Mouse (Mus musculus): Measurements from ENCODE around the gene Tox2.

Tox2 gene

DNA sequence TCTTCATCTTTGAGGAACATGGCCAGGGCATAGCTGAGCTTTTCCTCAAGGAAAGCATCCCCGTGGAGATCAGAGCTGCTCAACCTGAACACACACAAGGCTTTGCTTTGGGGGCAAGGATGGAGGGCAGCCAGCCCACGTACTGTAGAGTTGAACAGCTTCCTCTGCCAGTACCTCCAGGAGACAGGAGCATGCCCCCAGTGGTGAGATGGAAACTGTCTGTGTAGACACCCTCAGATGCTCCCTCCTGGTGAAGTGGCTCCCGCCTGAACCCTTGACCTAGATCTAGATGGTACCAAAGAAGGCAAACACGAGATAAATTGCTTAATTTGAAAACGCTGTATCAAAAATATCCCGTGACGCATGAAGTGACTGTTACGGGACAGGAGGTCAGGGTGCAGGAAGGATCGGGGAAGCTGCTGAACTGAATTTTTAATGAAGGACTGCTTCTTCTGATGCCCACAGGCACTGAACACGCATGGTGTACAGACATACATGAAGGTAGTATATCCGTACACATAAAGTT lies 107.3 kb downstream of the Tox2 start:
- in situ Hi-C loops (cut with MseI, MboI): no loop called here

DNA sequence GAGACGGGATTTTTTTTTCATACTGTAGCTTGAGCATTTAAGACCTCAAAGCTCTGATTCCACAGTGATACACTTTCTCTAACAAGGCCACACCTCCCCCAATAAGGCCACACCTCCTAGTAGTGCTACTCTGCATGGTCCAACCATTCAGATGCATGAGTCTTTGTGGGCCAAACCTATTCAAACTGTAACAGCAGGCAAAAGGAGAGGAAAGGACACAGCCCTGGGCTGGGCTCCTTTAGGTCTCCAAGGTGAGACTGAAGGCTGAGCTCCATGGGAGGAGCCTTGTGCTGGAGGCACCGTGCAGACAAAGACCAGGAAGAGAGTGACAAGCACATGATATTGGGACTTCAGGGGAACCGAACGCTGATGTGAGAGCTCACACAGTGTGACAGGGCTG lies 114.4 kb downstream of the Tox2 start:
- in situ Hi-C loops (cut with MseI, MboI): no loop called here

DNA sequence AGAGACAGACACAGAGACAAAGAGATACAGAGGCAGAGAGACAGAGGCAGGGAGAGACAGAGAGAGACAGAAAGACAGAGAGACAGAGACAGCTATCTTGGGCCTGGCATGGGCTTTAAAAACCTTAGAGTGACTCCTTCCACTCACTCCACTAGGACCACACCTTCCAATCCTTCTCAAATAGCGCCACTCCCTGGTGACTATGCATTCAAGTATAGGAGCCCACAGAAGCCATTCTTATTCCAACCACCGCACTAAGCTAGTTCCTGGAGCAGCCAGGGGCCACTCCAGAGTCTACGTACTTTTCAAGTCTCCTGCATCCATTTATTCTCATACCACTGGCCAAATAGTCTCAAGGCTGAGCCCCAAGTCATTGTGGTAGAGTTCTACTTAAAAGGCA lies 115.9 kb downstream of the Tox2 start:
- in situ Hi-C loops (cut with MseI, MboI): no loop called here

DNA sequence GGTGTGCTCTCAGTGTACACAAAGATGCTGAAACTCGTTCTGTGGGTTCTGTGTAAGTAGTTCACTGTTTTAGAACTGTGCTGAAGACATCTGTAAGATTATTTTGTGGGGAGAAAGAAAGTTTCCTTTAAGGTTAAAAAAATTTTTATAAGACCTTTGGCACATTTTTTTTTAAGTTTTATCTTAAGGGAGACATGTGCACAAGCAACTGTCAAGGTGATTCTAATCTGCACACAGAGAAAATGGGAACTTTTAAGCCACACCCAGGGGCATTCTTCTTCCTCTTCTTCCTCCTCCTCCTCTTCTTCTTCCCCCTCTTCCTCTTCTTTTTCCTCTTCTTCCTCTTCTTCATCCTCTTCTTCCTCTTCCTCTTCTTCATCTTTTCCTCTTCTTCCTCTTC lies 120.2 kb downstream of the Tox2 start:
- in situ Hi-C loops (cut with MseI, MboI): no loop called here

DNA sequence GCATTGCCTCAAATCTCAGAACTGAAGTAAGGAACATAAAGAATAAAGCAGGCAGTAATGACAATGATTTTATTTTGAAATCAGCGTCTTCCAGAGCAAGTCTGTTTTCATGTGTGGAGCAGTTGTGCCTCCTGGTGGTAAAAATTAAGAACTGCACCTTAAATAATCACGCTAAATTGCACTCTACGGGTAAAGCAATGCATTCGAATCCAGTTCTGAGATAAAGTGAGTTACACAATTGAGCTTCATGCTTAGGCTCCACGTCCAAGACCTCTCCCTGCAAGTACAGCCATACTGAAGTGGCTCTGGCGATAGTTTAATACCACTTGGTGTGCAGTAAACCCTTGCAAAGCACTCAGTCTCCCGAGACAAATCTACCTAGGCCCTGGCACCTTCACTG lies 127.8 kb downstream of the Tox2 start:
- in situ Hi-C loops (cut with MseI, MboI): loop anchor here (5.0 kb wide), 1 partner anchor 228 kb away; no protein-coding TSS in a partner anchor

DNA sequence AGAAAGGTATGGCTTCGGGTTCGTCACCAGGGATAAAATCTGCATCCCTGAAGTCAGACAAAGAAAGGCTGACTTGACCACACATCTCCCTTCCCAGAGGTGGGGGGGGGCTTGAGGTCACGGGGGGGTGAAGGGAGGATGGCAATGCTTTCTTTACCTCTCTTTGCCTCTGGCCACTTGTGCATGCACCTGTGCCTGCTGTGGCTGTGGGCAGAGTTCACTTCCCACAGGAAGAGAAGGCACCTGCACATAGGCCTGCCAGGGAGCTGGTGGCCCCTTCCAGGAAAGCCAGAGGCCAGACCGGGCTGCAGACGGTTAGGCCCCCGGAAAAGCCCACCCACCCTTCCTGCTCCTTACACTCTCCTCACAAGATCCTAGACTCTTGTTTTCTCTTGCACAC lies 128.5 kb downstream of the Tox2 start:
- in situ Hi-C loops (cut with MseI, MboI): loop anchor here (5.0 kb wide), 1 partner anchor 229 kb away; no protein-coding TSS in a partner anchor

DNA sequence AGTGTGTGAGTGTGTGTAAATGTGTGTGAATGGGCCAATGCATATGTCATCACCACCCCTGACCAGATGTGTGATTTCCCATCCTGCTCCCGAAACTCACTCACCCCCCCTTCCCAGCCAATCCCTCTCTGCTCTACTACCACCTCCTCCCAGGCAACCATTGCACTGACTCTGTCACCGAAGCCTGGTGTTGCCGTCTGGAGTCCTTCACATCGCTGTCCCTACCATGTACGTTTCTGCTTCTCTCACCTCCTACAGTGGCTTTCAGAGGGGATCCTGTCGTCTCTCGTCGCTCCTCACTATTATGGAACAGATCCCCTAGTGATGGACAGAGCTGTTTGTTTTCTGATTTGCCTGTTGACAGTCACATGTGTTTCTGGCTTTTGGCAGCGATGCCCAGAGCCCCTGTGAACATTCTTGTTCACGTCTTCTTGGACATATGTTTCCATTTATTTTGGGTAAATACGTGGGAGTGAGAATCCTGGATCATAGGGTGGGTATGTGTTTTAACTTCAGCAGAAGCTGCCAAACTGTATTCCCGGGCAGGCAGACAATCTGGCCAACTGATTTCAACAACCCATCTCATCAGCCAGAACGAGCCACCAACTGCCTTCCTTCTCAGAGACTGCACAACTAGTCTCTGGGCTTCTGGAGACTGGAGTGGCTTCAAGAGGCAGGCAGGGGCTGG lies 129.6 kb downstream of the Tox2 start:
- in situ Hi-C loops (cut with MseI, MboI): loop anchor here (5.0 kb wide), 1 partner anchor 230 kb away; no protein-coding TSS in a partner anchor

DNA sequence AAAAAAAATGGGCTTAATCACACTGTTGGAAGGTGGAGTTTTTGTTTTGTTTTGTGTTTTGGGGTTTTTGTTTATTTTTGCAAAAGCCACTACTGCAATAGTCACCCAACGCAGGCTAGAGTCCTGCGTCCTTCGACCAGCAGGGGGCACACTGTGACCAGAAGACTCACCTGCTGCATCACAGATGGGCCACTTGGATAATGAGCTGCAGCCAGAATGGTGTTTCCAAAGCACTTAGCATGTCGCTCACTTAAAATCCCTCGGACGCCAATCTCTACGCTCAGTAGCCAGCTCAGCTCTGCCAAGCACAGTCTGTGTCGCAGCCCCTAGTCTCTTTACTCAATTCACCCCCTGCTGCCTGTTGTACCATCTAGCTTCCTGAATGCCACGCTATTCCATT lies 137.3 kb downstream of the Tox2 start:
- in situ Hi-C loops (cut with MseI, MboI): loop anchor here (5.0 kb wide), 1 partner anchor 62 kb away; no protein-coding TSS in a partner anchor

DNA sequence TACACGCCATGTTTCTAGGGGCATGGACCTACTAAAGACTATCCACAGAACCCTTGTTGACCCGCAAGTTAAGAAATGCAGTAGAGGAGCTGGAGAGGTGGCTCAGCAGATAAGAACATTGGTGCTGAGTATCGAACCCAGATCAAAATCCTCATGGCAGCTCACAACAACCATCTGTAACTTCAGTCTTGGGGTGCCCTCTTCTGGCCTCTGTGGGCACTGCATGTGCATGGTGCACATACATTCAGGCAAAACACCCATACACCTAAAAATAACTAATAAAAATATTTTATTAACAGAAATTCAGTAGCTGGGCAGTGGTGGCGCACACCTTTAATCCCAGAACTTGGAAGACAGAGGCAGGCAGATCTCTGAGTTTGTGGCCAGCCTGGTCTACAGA lies 140.7 kb downstream of the Tox2 start:
- in situ Hi-C loops (cut with MseI, MboI): loop anchor here (5.0 kb wide), 1 partner anchor 59 kb away; no protein-coding TSS in a partner anchor

DNA sequence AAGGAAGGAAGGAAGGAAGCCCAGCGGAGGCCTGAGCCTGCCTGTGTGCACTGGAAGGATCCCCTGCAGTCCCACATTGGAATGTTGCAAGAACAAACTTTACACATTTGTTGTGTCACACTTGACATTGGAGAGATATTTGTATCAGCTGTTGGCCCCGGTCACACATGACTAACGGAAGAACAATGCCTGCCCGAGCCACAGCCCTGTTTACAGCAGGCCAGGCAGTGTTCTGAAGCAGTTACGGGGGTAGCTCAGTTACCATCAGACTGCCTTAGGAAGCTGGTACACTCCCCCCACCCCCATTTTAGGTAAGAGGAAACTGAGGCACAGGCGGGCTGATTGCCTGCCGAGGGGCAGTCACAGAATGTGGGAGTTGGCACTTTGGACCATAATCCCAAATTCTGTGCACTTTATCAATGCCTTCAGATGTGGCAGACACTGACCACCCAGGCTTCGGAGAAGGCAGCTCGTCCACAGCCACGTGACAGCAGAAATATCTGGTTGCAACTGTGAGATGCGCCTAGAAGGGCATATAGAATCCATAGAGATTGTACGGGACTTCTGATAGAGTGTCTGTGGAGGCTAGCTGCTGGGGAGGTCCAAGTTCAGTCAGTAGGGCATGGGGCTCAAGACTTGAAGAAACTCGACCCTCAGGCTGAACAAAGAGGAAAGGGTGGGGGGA lies 142.2 kb downstream of the Tox2 start:
- in situ Hi-C loops (cut with MseI, MboI): loop anchor here (5.0 kb wide), 1 partner anchor 57 kb away; no protein-coding TSS in a partner anchor

DNA sequence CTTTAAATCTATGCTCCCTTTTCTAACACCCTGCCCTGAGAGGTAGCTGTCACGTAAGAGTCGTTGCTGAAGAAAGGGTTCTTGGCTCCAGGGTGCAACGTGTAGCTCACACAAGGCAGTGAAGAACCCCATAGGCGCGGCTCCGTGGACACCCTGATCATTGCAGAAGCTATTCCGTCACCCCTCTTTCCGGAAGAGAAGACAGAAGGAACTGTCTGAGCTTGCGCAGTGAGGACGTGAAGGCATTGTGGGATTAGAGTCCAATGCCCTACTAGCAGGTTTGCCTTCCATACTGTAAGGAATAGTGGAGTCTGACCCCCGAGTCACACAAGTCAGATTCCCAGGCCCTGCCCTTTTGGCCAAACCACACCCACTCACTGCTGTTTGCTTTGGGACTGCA lies 143.6 kb downstream of the Tox2 start:
- in situ Hi-C loops (cut with MseI, MboI): no loop called here

DNA sequence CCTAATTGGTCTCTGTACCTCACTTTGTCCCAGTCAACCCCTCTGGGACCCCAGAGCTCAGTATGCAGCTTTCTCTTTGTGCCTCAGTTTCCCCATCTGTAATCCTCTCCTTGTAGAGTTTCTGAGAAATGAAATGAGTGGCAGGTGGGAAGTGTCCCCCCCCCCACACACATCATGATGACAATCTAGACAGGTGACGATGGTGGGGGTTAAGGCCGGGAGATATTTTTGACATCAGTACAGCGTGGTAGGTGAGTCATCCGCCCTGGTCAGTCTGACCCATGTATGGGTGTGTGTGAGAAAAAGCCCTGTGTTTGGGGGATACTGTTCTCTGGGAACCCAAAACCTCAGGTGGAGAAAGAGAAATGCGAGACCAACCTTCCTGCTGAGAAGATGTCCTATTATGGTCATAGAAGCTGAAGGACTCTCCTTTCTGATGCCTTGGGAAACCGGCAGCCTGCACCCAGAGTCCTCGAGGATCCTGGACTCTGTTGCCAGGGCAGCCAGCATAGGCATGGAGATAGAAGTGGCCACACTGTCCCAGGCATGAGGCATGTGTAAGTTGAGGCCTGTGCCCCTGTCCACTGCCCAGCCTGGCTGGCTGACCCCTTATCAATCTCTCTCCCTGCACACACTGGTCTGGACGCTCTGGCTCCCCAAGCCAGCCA lies 144.7 kb downstream of the Tox2 start:
- in situ Hi-C loops (cut with MseI, MboI): no loop called here

DNA sequence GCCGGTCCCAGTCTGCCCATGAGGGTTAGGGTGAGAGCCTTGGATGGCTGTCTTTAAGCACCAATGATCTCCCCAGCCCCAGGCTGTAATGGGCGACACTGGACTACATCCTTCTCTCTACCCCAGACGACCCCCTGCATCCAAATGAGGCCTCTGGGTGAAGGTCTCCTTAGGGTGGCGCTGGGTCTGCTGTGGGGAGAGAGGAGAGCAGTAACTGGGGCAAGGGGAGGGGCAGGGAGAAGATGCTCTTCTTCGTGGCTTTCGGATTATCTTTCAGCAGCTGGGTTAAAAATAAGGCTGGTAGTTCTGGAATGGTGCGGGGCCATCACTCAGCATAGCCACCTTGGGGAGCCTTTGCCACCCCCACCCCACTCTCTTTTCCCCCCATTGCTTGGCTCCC lies 145.8 kb downstream of the Tox2 start:
- in situ Hi-C loops (cut with MseI, MboI): no loop called here

DNA sequence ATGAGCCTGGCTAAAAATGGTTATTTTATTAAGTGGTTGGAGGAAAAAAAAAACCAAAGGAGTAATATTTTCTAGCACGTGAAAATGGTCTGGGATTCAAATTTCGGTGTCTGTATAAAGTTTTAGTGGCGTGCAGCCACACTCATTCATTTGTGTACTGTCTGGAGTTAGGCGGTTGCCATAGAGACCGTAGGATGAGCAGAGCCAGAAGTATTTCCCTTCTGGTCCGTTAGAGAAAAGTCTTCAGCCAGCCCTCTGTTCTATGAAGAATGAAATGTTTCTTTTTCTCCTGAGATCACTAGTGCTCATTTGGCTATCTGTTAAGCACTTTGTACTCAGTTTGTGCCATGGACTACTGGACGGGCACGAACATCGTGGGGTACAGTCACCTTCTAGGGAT lies 146.5 kb downstream of the Tox2 start:
- in situ Hi-C loops (cut with MseI, MboI): no loop called here

DNA sequence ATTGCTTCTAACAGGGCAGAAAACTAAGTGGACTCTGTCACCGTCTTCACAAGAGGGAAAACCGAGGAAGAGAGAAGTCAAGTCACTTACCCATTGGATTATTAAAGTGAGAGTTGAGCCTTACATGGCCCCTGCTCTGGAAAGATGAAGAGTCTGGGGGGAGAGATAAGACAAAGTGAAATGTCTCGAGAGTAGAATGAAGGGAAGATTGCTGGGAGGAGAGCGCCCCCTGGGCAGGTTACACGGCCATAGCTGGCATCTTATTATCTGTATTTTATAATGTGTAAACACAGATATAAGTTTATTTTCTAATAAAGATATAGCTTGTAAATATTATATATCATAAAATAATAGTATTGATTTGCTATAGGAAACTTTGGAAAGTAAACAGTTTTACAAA lies 147.5 kb downstream of the Tox2 start:
- in situ Hi-C loops (cut with MseI, MboI): no loop called here

DNA sequence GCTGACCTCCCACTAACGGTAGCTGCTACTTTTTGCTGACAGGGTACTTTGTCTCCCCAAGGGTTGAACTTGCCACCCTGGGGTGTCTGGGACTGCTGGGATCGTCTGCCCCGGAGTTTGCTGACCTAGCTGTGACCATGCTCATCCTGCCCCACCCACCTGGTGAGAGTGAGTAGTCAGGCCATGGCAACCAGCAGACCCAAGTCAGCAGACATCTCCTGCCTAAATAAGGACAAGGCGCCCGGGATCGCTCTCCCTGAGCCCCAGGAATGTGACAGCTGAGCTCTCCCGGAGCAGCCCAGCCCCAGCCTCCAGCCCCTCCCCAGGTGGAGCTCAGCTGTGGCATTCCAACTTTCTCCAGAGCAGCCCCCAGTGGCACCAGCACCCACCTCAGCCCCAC lies 150.8 kb downstream of the Tox2 start:
- in situ Hi-C loops (cut with MseI, MboI): no loop called here

DNA sequence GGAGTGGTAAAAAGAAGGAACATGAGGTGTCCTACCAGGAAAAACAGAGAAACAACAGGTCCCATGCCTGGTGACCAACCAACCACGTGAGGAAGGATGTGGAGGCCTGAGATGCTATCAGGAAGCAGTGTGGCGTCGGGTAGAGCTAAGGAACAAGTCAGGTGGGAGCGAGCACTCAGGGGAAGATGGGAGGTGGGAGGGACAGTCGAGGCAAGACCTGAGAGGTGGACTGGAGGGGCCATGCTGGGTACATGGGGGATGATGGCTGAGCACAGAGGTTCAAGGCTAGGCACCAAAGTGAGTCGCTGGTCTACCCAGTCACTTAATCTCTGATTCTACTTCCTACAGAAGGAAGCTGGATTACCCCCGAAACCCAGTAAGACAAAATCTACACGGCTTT lies 152.7 kb downstream of the Tox2 start:
- in situ Hi-C loops (cut with MseI, MboI): no loop called here

DNA sequence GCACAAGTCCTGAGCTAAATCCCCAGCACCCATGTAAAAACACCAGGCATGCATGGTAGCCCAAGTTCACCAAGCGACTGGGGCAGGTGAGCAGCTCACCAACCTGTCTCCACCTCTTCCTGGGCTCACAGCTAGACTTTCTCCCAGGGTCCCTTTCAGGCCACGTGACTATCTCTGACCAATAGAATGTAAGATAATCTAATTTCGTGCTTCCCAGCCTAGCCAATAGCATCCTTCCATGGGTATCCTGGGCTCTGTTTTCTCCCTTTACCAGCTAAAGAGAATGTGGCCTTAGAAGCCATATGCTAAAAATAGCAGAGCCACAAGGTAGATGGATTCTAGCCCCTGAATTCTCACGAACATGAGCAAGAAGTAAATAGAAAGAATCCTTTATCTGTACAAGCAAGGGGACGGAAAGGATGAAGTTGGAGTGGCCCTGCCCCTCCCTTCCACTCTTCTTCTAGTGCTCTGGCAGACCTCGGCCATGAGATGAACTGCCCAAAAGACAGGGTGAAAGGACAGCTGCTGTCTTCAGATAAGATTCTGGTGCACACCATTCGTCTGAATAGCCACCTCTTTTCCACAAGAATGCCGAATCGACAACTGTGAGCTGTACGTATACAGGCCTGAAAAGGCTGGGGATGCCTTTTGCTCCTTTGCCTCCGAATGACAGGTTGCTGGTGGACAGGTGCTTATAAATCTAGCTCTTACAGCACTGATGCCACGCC lies 153.4 kb downstream of the Tox2 start:
- in situ Hi-C loops (cut with MseI, MboI): no loop called here

DNA sequence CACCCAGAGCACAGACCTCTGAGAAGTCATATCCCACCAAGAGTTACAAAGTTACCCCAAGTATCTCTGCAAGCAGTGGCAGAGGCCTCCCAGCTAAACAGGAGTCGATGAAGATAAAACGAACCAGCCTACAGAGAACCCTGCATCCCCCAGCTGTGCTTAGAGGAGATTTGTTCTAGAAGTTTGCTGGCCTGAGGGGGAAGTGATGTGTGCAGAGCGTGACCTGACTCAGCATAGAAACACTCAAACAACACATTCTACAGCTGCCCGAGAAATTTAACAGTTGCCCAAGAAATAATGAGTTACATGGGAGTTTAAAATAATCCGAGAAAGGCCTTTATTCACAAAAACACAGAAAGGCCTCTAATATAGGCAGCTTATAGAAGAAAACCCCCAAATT lies 155.7 kb downstream of the Tox2 start:
- in situ Hi-C loops (cut with MseI, MboI): no loop called here

DNA sequence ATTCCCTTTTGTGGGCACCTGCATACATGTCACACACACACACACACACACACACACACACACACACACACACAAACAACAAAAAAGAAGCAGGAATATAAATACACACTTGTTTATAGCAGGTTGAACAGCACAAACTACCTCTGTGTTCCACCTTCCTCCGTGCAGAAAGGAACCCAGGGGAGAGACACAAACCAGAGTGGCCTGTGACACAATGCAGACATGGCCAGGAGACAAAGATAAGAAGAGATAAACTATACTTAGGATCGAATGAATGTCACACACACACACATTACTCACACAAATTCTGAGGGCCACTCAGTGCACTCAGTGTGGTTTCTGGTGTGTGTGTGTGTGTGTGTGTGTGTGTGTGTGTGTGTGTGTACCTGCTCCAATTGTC lies 156.3 kb downstream of the Tox2 start:
- in situ Hi-C loops (cut with MseI, MboI): no loop called here

DNA sequence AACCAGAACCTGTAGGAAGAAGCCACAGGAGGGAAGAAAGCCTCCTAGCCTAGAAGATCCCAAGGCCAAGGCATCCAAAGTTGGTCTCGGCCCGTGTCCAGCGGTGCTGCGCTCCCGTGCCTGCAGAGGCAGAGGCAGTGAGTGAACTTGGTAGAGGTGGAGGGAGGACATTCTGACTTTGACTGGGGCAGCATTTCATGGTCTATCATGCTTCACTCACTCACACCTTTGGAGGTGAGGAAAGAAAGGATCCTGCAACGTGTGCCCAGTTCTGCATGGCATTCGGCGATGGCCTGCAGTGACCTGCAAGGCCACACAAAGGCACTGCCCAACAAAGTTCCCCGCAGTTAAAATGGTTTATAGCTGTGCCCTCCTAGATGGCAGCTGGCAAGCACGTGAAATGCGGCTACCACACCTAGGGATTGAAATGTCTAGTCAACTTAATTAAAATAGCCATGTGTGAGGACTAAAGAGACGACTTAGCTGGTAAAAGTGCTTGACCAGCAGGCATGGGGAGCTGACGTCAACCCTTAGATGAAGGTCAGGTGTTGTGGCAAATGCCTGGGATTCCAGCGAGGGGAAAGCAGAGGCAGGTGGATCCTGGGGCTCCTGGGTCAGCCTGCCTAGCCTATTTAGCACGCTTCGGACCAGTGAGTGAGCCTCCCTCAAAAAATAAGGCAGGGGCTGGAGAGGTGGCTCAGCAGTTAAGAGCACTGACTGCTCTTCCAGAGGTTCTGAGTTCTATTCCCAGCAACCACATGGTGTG lies 158.1 kb downstream of the Tox2 start:
- in situ Hi-C loops (cut with MseI, MboI): no loop called here
